Mouse (Mus musculus): ENCODE measurements around the gene Mcu.

Gene Mcu

GRCm38 (mm10) chr10:59537579-59537978, 78.9 kb downstream of the Mcu start:
- DNase-seq (ENCODE audit: low read depth, low spot score): no peak

- DNase-seq (ENCODE audit: low read depth, low spot score): no peak
Measured at GRCm38 (mm10) chr10:59532256-59532655, 84.2 kb downstream of the Mcu start.

- no peak for DNase-seq (ENCODE audit: low read depth, low spot score)
Measured at GRCm38 (mm10) chr10:59527819-59528218, 88.7 kb downstream of the Mcu start.

GRCm38 (mm10) chr10:59527311-59527710, 89.2 kb downstream of the Mcu start:
- no peak for DNase-seq (ENCODE audit: low read depth, low spot score)

GRCm38 (mm10) chr10:59524675-59525074, 91.8 kb downstream of the Mcu start:
- DNase-seq (ENCODE audit: low read depth, low spot score): no peak

- no peak for DNase-seq (ENCODE audit: low read depth, low spot score)
Measured at GRCm38 (mm10) chr10:59523826-59524331, 92.6 kb downstream of the Mcu start.

GRCm38 (mm10) chr10:59520701-59521100, 95.8 kb downstream of the Mcu start:
- DNase-seq (ENCODE audit: low read depth, low spot score): no peak

- no peak for DNase-seq (ENCODE audit: low read depth, low spot score)
Measured at GRCm38 (mm10) chr10:59519411-59519810, 97.1 kb downstream of the Mcu start.

- no peak for DNase-seq (ENCODE audit: low read depth, low spot score)
Measured at GRCm38 (mm10) chr10:59517201-59517600, 99.3 kb downstream of the Mcu start.

- DNase-seq (ENCODE audit: low read depth, low spot score): no peak
Measured at GRCm38 (mm10) chr10:59514739-59515464, 101.6 kb downstream of the Mcu start.

- no peak for DNase-seq (ENCODE audit: low read depth, low spot score)
Measured at GRCm38 (mm10) chr10:59512173-59512572, 104.3 kb downstream of the Mcu start.

- no peak for DNase-seq (ENCODE audit: low read depth, low spot score)
Measured at GRCm38 (mm10) chr10:59511427-59511963, 105.0 kb downstream of the Mcu start.

GRCm38 (mm10) chr10:59510713-59511426, 105.6 kb downstream of the Mcu start:
- DNase-seq (ENCODE audit: low read depth, low spot score): no peak

- DNase-seq (ENCODE audit: low read depth, low spot score): no peak
Measured at GRCm38 (mm10) chr10:59509197-59509596, 107.3 kb downstream of the Mcu start.

- no peak for DNase-seq (ENCODE audit: low read depth, low spot score)
Measured at GRCm38 (mm10) chr10:59506711-59507110, 109.8 kb downstream of the Mcu start.

- no peak for DNase-seq (ENCODE audit: low read depth, low spot score)
Measured at GRCm38 (mm10) chr10:59504291-59504690, 112.2 kb downstream of the Mcu start.

- peak; percentile 47 for DNase-seq (ENCODE audit: low read depth, low spot score)
Measured at GRCm38 (mm10) chr10:59503433-59504210, 112.9 kb downstream of the Mcu start.

GRCm38 (mm10) chr10:59502381-59502780, 114.1 kb downstream of the Mcu start:
- no peak for DNase-seq (ENCODE audit: low read depth, low spot score)

GRCm38 (mm10) chr10:59501761-59502160, 114.7 kb downstream of the Mcu start:
- DNase-seq (ENCODE audit: low read depth, low spot score): no peak

GRCm38 (mm10) chr10:59500225-59500624, 116.3 kb downstream of the Mcu start:
- DNase-seq (ENCODE audit: low read depth, low spot score): no peak

GRCm38 (mm10) chr10:59497019-59497418, 119.5 kb downstream of the Mcu start:
- DNase-seq (ENCODE audit: low read depth, low spot score): no peak

GRCm38 (mm10) chr10:59494917-59495316, 121.6 kb downstream of the Mcu start:
- no peak for DNase-seq (ENCODE audit: low read depth, low spot score)

Data from skeletal muscle tissue, adult 2 months (tissue).